Mouse (Mus musculus) hindbrain, embryonic 16.5 days (tissue): ENCODE measurements around the gene Arhgef3. TPM values are rescaled to one million over a fixed set of nuclear protein-coding genes. Genes with fewer than 3 reads are reported as not detected.
A peak's percentile ranks its signal among the peaks of the same experiment; 100 is the strongest.

Source experiments
- ATAC-seq: fragments of 200-750 bp; cut with Nextera tagmentation; 2 replicates; pipeline ENCODE4 v1.8.0; 2017; ENCODE audit warnings: moderate TSS enrichment, moderate library complexity
- H3K27ac ChIP-seq: fragments of 300-500 bp; sonication (generic); 2 replicates; pipeline ENCODE4 v1.5.1; 2014; ENCODE audit warnings: low read depth, mild to moderate bottlenecking, control low read depth, low read length, moderate library complexity
- H3K27me3 ChIP-seq: fragments of 300-500 bp; sonication (generic); replicated peaks from 2 replicates; pipeline ENCODE4 v1.6.1; 2014; ENCODE audit warnings: low read length; ENCODE audit not compliant: control insufficient read depth, insufficient read depth
- H3K36me3 ChIP-seq: fragments of 300-500 bp; sonication (generic); 2 replicates; pipeline ENCODE4 v1.6.1; 2014; ENCODE audit warnings: mild to moderate bottlenecking, low read length, moderate library complexity, mixed read lengths; ENCODE audit not compliant: control insufficient read depth, insufficient read depth
- H3K4me1 ChIP-seq: fragments of 300-500 bp; sonication (generic); 2 replicates; pipeline ENCODE4 v1.6.1; 2014; ENCODE audit warnings: low read depth, low read length; ENCODE audit not compliant: control insufficient read depth, insufficient read depth
- H3K4me2 ChIP-seq: fragments of 300-500 bp; sonication (generic); 2 replicates; pipeline ENCODE4 v1.6.1; 2014; ENCODE audit warnings: mild to moderate bottlenecking, low read length, control low read depth, moderate library complexity
- H3K4me3 ChIP-seq: fragments of 300-500 bp; sonication (generic); 2 replicates; pipeline ENCODE4 v1.5.1; 2014; ENCODE audit warnings: mild to moderate bottlenecking, low read length, control low read depth, moderate library complexity
- H3K9ac ChIP-seq: fragments of 300-500 bp; sonication (generic); 2 replicates; pipeline ENCODE4 v1.6.1; 2014; ENCODE audit warnings: low read depth, mild to moderate bottlenecking, control low read depth, low read length, moderate library complexity
- H3K9me3 ChIP-seq: fragments of 300-500 bp; sonication (generic); 2 replicates; pipeline ENCODE4 v1.6.1; 2014; ENCODE audit warnings: mild to moderate bottlenecking, low read length, moderate library complexity; ENCODE audit not compliant: control insufficient read depth
- WGBS: fragments of 180-500 bp; shearing (Covaris S2); extraction: QIAGEN DNeasy Blood & Tissue Kit; methylation state at CpG from one replicate; pipeline ENCODE4 v1.1.7; 2014; 5-methylcytosine and 5-hydroxymethylcytosine counted together
- polyA plus RNA-seq: library from polyadenylated mRNA; unstranded; fragments of >200 nt; fragmentation: Nextera tagmentation; extraction: Ambion mirVana; gene quantifications from 2 replicates; pipeline ENCODE4 v1.2.1, GENCODE M21; 2015

The Arhgef3 gene
- polyA plus RNA-seq, 1 experiment from 2014 or later = 18.4 TPM

- WGBS = 47% methylated on average over 6 of the region's 6 CpGs
- ATAC-seq = peak; percentile 54; the same call in 1 of the 2 replicates
These were observed 12.0 kb upstream of the Arhgef3 start for GRCm38 (mm10) chr14:27102720-27103119.

GRCm38 (mm10) chr14:27105731-27106457, 8.8 kb upstream of the Arhgef3 start:
- H3K4me1 ChIP-seq = peaks cover 2% of the 10 kb centered on the region; the same call in 1 of the 2 replicates
- no peak overlapping the region for H3K4me2 ChIP-seq
- no peaks in the 10 kb centered on the region for H3K27me3 ChIP-seq
- H3K9me3 ChIP-seq = no peaks in the 10 kb centered on the region
- no peak for ATAC-seq
- no peaks in the 10 kb centered on the region for H3K36me3 ChIP-seq
- no peak overlapping the region for H3K27ac ChIP-seq
- H3K9ac ChIP-seq = no peak overlapping the region
- WGBS = 52% methylated on average over 12 of the region's 12 CpGs
- no peak overlapping the region for H3K4me3 ChIP-seq

More at GRCm38 (mm10) chr14:27102720-27103119, 12.0 kb upstream of the Arhgef3 start:
- Histone ChIP-seq H3K9me3 (no peaks in the 10 kb centered on the region), H3K9ac (no peak overlapping the region), H3K4me3 (no peak overlapping the region), H3K27me3 (no peaks in the 10 kb centered on the region), H3K4me2 (no peak overlapping the region), H3K36me3 (no peaks in the 10 kb centered on the region), H3K27ac (peak overlapping the region; percentile 36; the same call in 1 of the 2 replicates), H3K4me1 (peaks cover 2% of the 10 kb centered on the region; the same call in 1 of the 2 replicates)

- H3K4me1 ChIP-seq = no peaks in the 10 kb centered on the region
- peak; percentile 37; the same call in 1 of the 2 replicates for ATAC-seq
- WGBS = 74% methylated on average over 6 of the region's 6 CpGs
These were observed 5.8 kb upstream of the Arhgef3 start for GRCm38 (mm10) chr14:27108748-27109504.

GRCm38 (mm10) chr14:27115275-27115660, 569 bp downstream of the Arhgef3 start:
- Histone ChIP-seq H3K36me3 (no peaks in the 10 kb centered on the region), H3K27ac (no peak overlapping the region), H3K4me2 (peak overlapping the region; percentile 100), H3K4me3 (peak overlapping the region; percentile 57), H3K9me3 (no peaks in the 10 kb centered on the region), H3K9ac (no peak overlapping the region; the same call in 1 of the 2 replicates), H3K4me1 (peaks cover 10% of the 10 kb centered on the region), H3K27me3 (peaks cover 19% of the 10 kb centered on the region)
- WGBS = 18% methylated on average over 11 of the region's 11 CpGs
- no peak for ATAC-seq

More at GRCm38 (mm10) chr14:27108748-27109504, 5.8 kb upstream of the Arhgef3 start:
- Histone ChIP-seq H3K9ac (no peak overlapping the region), H3K4me3 (no peak overlapping the region), H3K9me3 (no peaks in the 10 kb centered on the region), H3K4me2 (no peak overlapping the region), H3K36me3 (no peaks in the 10 kb centered on the region), H3K27me3 (peaks cover 11% of the 10 kb centered on the region), H3K27ac (no peak overlapping the region)

- WGBS = 70% methylated on average over 6 of the region's 6 CpGs
- H3K27me3 ChIP-seq = peaks cover 19% of the 10 kb centered on the region
- no peak overlapping the region for H3K9ac ChIP-seq
- H3K4me1 ChIP-seq = peaks cover 10% of the 10 kb centered on the region
- ATAC-seq = no peak
- no peak overlapping the region for H3K4me3 ChIP-seq
- no peak overlapping the region for H3K27ac ChIP-seq
- H3K4me2 ChIP-seq = peak overlapping the region; percentile 22; the same call in 1 of the 2 replicates
- no peaks in the 10 kb centered on the region for H3K36me3 ChIP-seq
- H3K9me3 ChIP-seq = no peaks in the 10 kb centered on the region
These were observed 1.3 kb downstream of the Arhgef3 start for GRCm38 (mm10) chr14:27115991-27116390.

GRCm38 (mm10) chr14:27116577-27117165, 2.0 kb downstream of the Arhgef3 start:
- H3K36me3 ChIP-seq = no peaks in the 10 kb centered on the region
- peaks cover 19% of the 10 kb centered on the region for H3K27me3 ChIP-seq
- WGBS = 82% methylated on average over 4 of the region's 4 CpGs
- H3K4me2 ChIP-seq = no peak overlapping the region
- H3K9me3 ChIP-seq = no peaks in the 10 kb centered on the region
- H3K27ac ChIP-seq = no peak overlapping the region
- ATAC-seq = no peak
- H3K4me3 ChIP-seq = no peak overlapping the region
- H3K9ac ChIP-seq = no peak overlapping the region
- peaks cover 10% of the 10 kb centered on the region for H3K4me1 ChIP-seq

- Histone ChIP-seq H3K9ac (no peak overlapping the region), H3K4me3 (no peak overlapping the region), H3K36me3 (no peaks in the 10 kb centered on the region), H3K27ac (no peak overlapping the region), H3K9me3 (no peaks in the 10 kb centered on the region), H3K27me3 (peaks cover 12% of the 10 kb centered on the region), H3K4me1 (peaks cover 10% of the 10 kb centered on the region), H3K4me2 (no peak overlapping the region)
- no peak for ATAC-seq
- 80% methylated on average over 5 of the region's 5 CpGs for WGBS
These were observed 3.8 kb downstream of the Arhgef3 start for GRCm38 (mm10) chr14:27118546-27118945.

- Histone ChIP-seq H3K27me3 (no peaks in the 10 kb centered on the region), H3K9me3 (no peaks in the 10 kb centered on the region), H3K36me3 (no peaks in the 10 kb centered on the region), H3K9ac (no peak overlapping the region), H3K4me2 (no peak overlapping the region), H3K4me1 (no peaks in the 10 kb centered on the region), H3K4me3 (no peak overlapping the region), H3K27ac (no peak overlapping the region)
- WGBS = 76% methylated on average over 3 of the region's 3 CpGs
- ATAC-seq = no peak
These were observed 7.9 kb downstream of the Arhgef3 start for GRCm38 (mm10) chr14:27122646-27123045.

GRCm38 (mm10) chr14:27123543-27123942, 8.8 kb downstream of the Arhgef3 start:
- Histone ChIP-seq H3K36me3 (no peaks in the 10 kb centered on the region), H3K9ac (no peak overlapping the region), H3K27me3 (no peaks in the 10 kb centered on the region), H3K4me1 (no peaks in the 10 kb centered on the region), H3K9me3 (no peaks in the 10 kb centered on the region), H3K27ac (no peak overlapping the region), H3K4me3 (no peak overlapping the region), H3K4me2 (no peak overlapping the region)
- WGBS = 41% methylated on average over 8 of the region's 8 CpGs
- no peak for ATAC-seq
